Mouse (Mus musculus): ENCODE results near the gene Dnajb4. TPM values are rescaled to one million over a fixed set of nuclear protein-coding genes. Genes with fewer than 3 reads are reported as not detected.
"Not testable (repeated sequence)": the region's sequence is repeated elsewhere in the genome, so short reads cannot be mapped to it uniquely, and the experiment has no call there.

Dnajb4 gene
- polyA plus RNA-seq, 1 experiment from 2014 or later = 25.9 TPM

GRCm38 (mm10) chr3:152197246-152197645, 12.9 kb downstream of the Dnajb4 start:
- Histone ChIP-seq H3K4me2 (ENCODE audit: low read depth, low read length) (peak overlapping the region; percentile 51), H3K27ac (ENCODE audit: low read depth) (peak overlapping the region; percentile 85), H3K4me3 (ENCODE audit: low read depth, low read length) (peak overlapping the region; percentile 26)
- H3K36me3 ChIP-seq (replicated peaks; ENCODE audit: insufficient read depth, low read length); H3K4me1 ChIP-seq (ENCODE audit: insufficient read depth); H3K9me3 ChIP-seq (ENCODE audit: low read length); H3K9ac ChIP-seq (replicated peaks); H3K27me3 ChIP-seq (ENCODE audit: insufficient read depth, low read length): not testable (repeated sequence)
- peak; percentile 69 for ATAC-seq
- DNase-seq = peak; percentile 35
- 0 out of 2 replicates have a peak, but pooled peaks have one; percentile 6 for TF ChIP-seq EP300 (IDR thresholded peaks at IDR 0.05; ENCODE audit: low read depth)
- WGBS (ENCODE audit: insufficient replicate concordance) = 44% methylated on average over 2 of the region's 2 CpGs

GRCm38 (mm10) chr3:152193635-152194097, 16.4 kb downstream of the Dnajb4 start:
- H3K27ac ChIP-seq (ENCODE audit: low read depth) = peak overlapping the region; percentile 98
- 1% methylated on average over 17 of the region's 17 CpGs for WGBS (ENCODE audit: insufficient replicate concordance)
- peak; percentile 94 for ATAC-seq

GRCm38 (mm10) chr3:152193177-152193576, 16.9 kb downstream of the Dnajb4 start:
- no peak for DNase-seq
- ATAC-seq = no peak
- peaks cover 20% of the 10 kb centered on the region for H3K4me1 ChIP-seq (ENCODE audit: insufficient read depth)
- no peak for TF ChIP-seq CTCF (IDR thresholded peaks at IDR 0.05; ENCODE audit: low read depth)
- TF ChIP-seq EP300 (IDR thresholded peaks at IDR 0.05; ENCODE audit: low read depth) = no peak
- peak overlapping the region; percentile 67 for H3K4me2 ChIP-seq (ENCODE audit: low read depth, low read length)
- H3K4me3 ChIP-seq (ENCODE audit: low read depth, low read length) = peak overlapping the region; percentile 72
- peak overlapping the region; percentile 84 for H3K9ac ChIP-seq (replicated peaks)
- 1% methylated on average over 7 of the region's 7 CpGs for WGBS (ENCODE audit: insufficient replicate concordance)
- no peaks in the 10 kb centered on the region for H3K36me3 ChIP-seq (replicated peaks; ENCODE audit: insufficient read depth, low read length)
- no peaks in the 10 kb centered on the region for H3K27me3 ChIP-seq (ENCODE audit: insufficient read depth, low read length)
- no peaks in the 10 kb centered on the region for H3K9me3 ChIP-seq (ENCODE audit: low read length)
- peak overlapping the region; percentile 98 for H3K27ac ChIP-seq (ENCODE audit: low read depth)

More at GRCm38 (mm10) chr3:152193635-152194097, 16.4 kb downstream of the Dnajb4 start:
- Histone ChIP-seq H3K9ac (replicated peaks) (peak overlapping the region; percentile 84), H3K4me2 (ENCODE audit: low read depth, low read length) (peak overlapping the region; percentile 67), H3K4me3 (ENCODE audit: low read depth, low read length) (peak overlapping the region; percentile 72), H3K27me3 (ENCODE audit: insufficient read depth, low read length) (no peaks in the 10 kb centered on the region), H3K36me3 (replicated peaks; ENCODE audit: insufficient read depth, low read length) (no peaks in the 10 kb centered on the region), H3K9me3 (ENCODE audit: low read length) (no peaks in the 10 kb centered on the region), H3K4me1 (ENCODE audit: insufficient read depth) (peaks cover 19% of the 10 kb centered on the region)
- peak; percentile 29; the same call in 1 of the 2 replicates for TF ChIP-seq CTCF (IDR thresholded peaks at IDR 0.05; ENCODE audit: low read depth)
- TF ChIP-seq EP300 (IDR thresholded peaks at IDR 0.05; ENCODE audit: low read depth) = peak; percentile 77
- peak; percentile 88 for DNase-seq

- peaks cover 20% of the 10 kb centered on the region for H3K4me1 ChIP-seq (ENCODE audit: insufficient read depth)
- TF ChIP-seq EP300 (IDR thresholded peaks at IDR 0.05; ENCODE audit: low read depth) (no peak), CTCF (IDR thresholded peaks at IDR 0.05; ENCODE audit: low read depth) (no peak)
- no peaks in the 10 kb centered on the region for H3K9me3 ChIP-seq (ENCODE audit: low read length)
- H3K4me3 ChIP-seq (ENCODE audit: low read depth, low read length) = peak overlapping the region; percentile 72
- no peaks in the 10 kb centered on the region for H3K27me3 ChIP-seq (ENCODE audit: insufficient read depth, low read length)
- peak overlapping the region; percentile 75 for H3K9ac ChIP-seq (replicated peaks)
- peak overlapping the region; percentile 85 for H3K27ac ChIP-seq (ENCODE audit: low read depth)
- no peaks in the 10 kb centered on the region for H3K36me3 ChIP-seq (replicated peaks; ENCODE audit: insufficient read depth, low read length)
- DNase-seq (peak; percentile 47), ATAC-seq (peak; percentile 25; the same call in 1 of the 2 replicates)
- peak overlapping the region; percentile 77 for H3K4me2 ChIP-seq (ENCODE audit: low read depth, low read length)
- WGBS (ENCODE audit: insufficient replicate concordance) = 9% methylated on average over 9 of the region's 11 CpGs
Measured at GRCm38 (mm10) chr3:152192238-152192931, 17.7 kb downstream of the Dnajb4 start.

GRCm38 (mm10) chr3:152191791-152192237, 18.3 kb downstream of the Dnajb4 start:
- 8% methylated on average over 6 of the region's 6 CpGs for WGBS (ENCODE audit: insufficient replicate concordance)
- peak overlapping the region; percentile 75 for H3K9ac ChIP-seq (replicated peaks)

GRCm38 (mm10) chr3:152190679-152191477, 19.2 kb downstream of the Dnajb4 start:
- H3K36me3 ChIP-seq (replicated peaks; ENCODE audit: insufficient read depth, low read length) = peaks cover 9% of the 10 kb centered on the region
- peak overlapping the region; percentile 72 for H3K4me3 ChIP-seq (ENCODE audit: low read depth, low read length)
- 59% methylated on average over 9 of the region's 9 CpGs for WGBS (ENCODE audit: insufficient replicate concordance)
- H3K4me1 ChIP-seq (ENCODE audit: insufficient read depth) = peaks cover 17% of the 10 kb centered on the region
- H3K9me3 ChIP-seq (ENCODE audit: low read length) = no peaks in the 10 kb centered on the region
- no peaks in the 10 kb centered on the region for H3K27me3 ChIP-seq (ENCODE audit: insufficient read depth, low read length)
- no peak overlapping the region for H3K27ac ChIP-seq (ENCODE audit: low read depth)
- DNase-seq (no peak), ATAC-seq (no peak)
- peak overlapping the region; percentile 75 for H3K9ac ChIP-seq (replicated peaks)
- TF ChIP-seq CTCF (IDR thresholded peaks at IDR 0.05; ENCODE audit: low read depth) = no peak
- TF ChIP-seq EP300 (IDR thresholded peaks at IDR 0.05; ENCODE audit: low read depth) = no peak
- peak overlapping the region; percentile 77 for H3K4me2 ChIP-seq (ENCODE audit: low read depth, low read length)

More at GRCm38 (mm10) chr3:152191791-152192237, 18.3 kb downstream of the Dnajb4 start:
- H3K36me3 ChIP-seq (replicated peaks; ENCODE audit: insufficient read depth, low read length) = peaks cover under 1% of the 10 kb centered on the region
- ATAC-seq (peak; percentile 32), DNase-seq (peak; percentile 45)
- TF ChIP-seq CTCF (IDR thresholded peaks at IDR 0.05; ENCODE audit: low read depth) (peak; percentile 42), EP300 (IDR thresholded peaks at IDR 0.05; ENCODE audit: low read depth) (no peak)
- peak overlapping the region; percentile 72 for H3K4me3 ChIP-seq (ENCODE audit: low read depth, low read length)
- H3K27me3 ChIP-seq (ENCODE audit: insufficient read depth, low read length) = no peaks in the 10 kb centered on the region
- no peaks in the 10 kb centered on the region for H3K9me3 ChIP-seq (ENCODE audit: low read length)
- H3K4me1 ChIP-seq (ENCODE audit: insufficient read depth) = peaks cover 17% of the 10 kb centered on the region
- peak overlapping the region; percentile 77 for H3K4me2 ChIP-seq (ENCODE audit: low read depth, low read length)
- H3K27ac ChIP-seq (ENCODE audit: low read depth) = peak overlapping the region; percentile 85

All from liver, postnatal 0 days (tissue).